Comparison of ENCODE assay signal across 9 mouse cellular contexts in the genomic region with DNA sequence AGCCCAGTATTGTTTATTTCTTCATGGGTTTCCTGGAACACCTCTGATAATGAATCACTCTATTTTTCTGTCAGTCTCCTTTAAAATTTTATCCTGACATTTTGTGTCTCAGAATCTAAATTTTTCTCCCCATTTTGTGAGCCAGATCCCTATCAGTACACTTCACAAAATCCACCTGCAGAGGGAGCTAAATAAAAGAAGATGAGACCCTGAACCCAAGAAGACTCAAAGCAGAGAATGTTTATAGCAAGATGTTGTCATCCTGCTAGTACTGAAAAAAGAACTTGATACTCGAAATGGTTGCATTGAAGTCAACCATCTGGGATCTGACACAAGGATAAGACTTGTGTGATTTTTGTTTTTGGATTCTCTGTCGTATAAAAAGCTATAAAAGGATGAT. TPM values are rescaled to one million over a fixed set of nuclear protein-coding genes. Genes with fewer than 3 reads are reported as not detected.
DNase-seq lines count a peak whose midpoint lies in the region; ATAC-seq and TF ChIP-seq lines count a peak whose summit lies in the region.
"Had no signal": no experiment of that assay in that cellular context is flagged by ENCODE, and none has a peak within 500 bp of the region (broad histone marks: within the 10 kb centered on the region; RNA-seq: fewer than 3 reads in every experiment).

No protein-coding gene starts in this region.

- H3K4me3 ChIP-seq in lung, postnatal 0 days (ENCODE audit: low read depth, low read length) = no peak overlapping the region

- peak; percentile 96 for ATAC-seq in frontal cortex, adult (ENCODE audit: low TSS enrichment)
- ATAC-seq in lung, postnatal 0 days = no peak
- ATAC-seq in granulocyte monocyte progenitor cell, adult 5-6 weeks (replicated peaks; ENCODE audit: poor library complexity, severe bottlenecking) = no peak

- no peaks in the 10 kb centered on the region for H3K36me3 ChIP-seq in lung, postnatal 0 days (ENCODE audit: insufficient read depth, low read length)

- no peak for DNase-seq in frontal cortex, postnatal 10 days (ENCODE audit: low spot score in 2 of 2)
- peak; percentile 73 for DNase-seq in lung, postnatal 0 days (ENCODE audit: low spot score)
- no peak for DNase-seq in lung, postnatal 4 days
- peak; percentile 51 for DNase-seq in ZHBTc4 (ENCODE audit: low read depth, low spot score)
- peak; percentile 57 for DNase-seq in naive thymus-derived CD4-positive, alpha-beta T cell, adult 2 months (ENCODE audit: low read depth)
- no peak for DNase-seq in ovary, postnatal 10 days (ENCODE audit: low spot score)
- DNase-seq: gastrocnemius, postnatal 10 days had no signal

- H3K9me3 ChIP-seq in lung, postnatal 0 days (ENCODE audit: low read length) = no peaks in the 10 kb centered on the region

- no peak overlapping the region for H3K9ac ChIP-seq in lung, postnatal 0 days (replicated peaks; ENCODE audit: low read depth)

- no peaks in the 10 kb centered on the region for H3K4me1 ChIP-seq in lung, postnatal 0 days (ENCODE audit: insufficient read depth, low read depth, low read length)

- 33% methylated on average over 2 of the region's 2 CpGs for WGBS in lung, postnatal 0 days

- H3K27ac ChIP-seq in lung, postnatal 0 days (ENCODE audit: low read length) = no peak overlapping the region

- H3K27me3 ChIP-seq in lung, postnatal 0 days (replicated peaks; ENCODE audit: insufficient read depth, low read length) = no peaks in the 10 kb centered on the region

- no peak overlapping the region for H3K4me2 ChIP-seq in lung, postnatal 0 days (replicated peaks; ENCODE audit: low read depth, low read length)

- no peak for TF ChIP-seq EP300 in lung, postnatal 0 days (IDR thresholded peaks at IDR 0.05)

- TF ChIP-seq CTCF in lung, postnatal 0 days (IDR thresholded peaks at IDR 0.05) = peak; percentile 66

RNA-seq across cellular contexts. Expression of a gene that starts 40.1 kb away (rescaled TPM):
- 77.9 and 87.4 TPM in 2 replicates for polyA plus RNA-seq in lung, postnatal 0 days (2015; fragmentation: Nextera tagmentation; extraction: Ambion mirVana)
- total RNA-seq in granulocyte monocyte progenitor cell, adult 5-6 weeks (2014; fragmentation: Nextera tagmentation) = 25.3 and 42.8 TPM in 2 replicates
- 51.1 and 59.8 TPM in 2 replicates for total RNA-seq in granulocyte monocyte progenitor cell, adult 5-6 weeks (2017)

Comparison
In these comparisons a context has a peak if more than half of its experiments do, and no peak if none do; other contexts are left out.
1. DNase-seq: peak in lung, postnatal 0 days (single experiment), ZHBTc4 (single experiment) and naive thymus-derived CD4-positive, alpha-beta T cell, adult 2 months (single experiment); none in frontal cortex, postnatal 10 days (0 of 2), lung, postnatal 4 days (0 of 2) and ovary, postnatal 10 days (single experiment).